Mouse (Mus musculus) thymus, adult 2 months (tissue): ENCODE results near the gene Dtx3. TPM values are rescaled to one million over a fixed set of nuclear protein-coding genes. Genes with fewer than 3 reads are reported as not detected.

Source experiments
- DNase-seq: peaks from one replicate; pipeline ENCODE4 v3.0.0; 2021
- H3K27ac ChIP-seq: fragments of 200-500 bp; 2 replicates; pipeline ENCODE4 v1.5.1; 2012; ENCODE audit warnings: low read length, control low read depth; ENCODE audit not compliant: control insufficient read depth, insufficient read depth
- H3K27me3 ChIP-seq: fragments of 200-500 bp; 2 replicates; pipeline ENCODE4 v1.6.1; 2012; ENCODE audit warnings: mild to moderate bottlenecking, low read length, moderate library complexity, mixed read lengths; ENCODE audit not compliant: control insufficient read depth, insufficient read depth
- H3K36me3 ChIP-seq: fragments of 200-500 bp; 2 replicates; pipeline ENCODE4 v1.6.1; 2012; ENCODE audit warnings: mild to moderate bottlenecking, low read length, moderate library complexity; ENCODE audit not compliant: control insufficient read depth, insufficient read depth
- H3K4me1 ChIP-seq: fragments of 200-500 bp; replicated peaks from 2 replicates; pipeline ENCODE4 v1.6.1; 2012; ENCODE audit warnings: low read length; ENCODE audit not compliant: control insufficient read depth, insufficient read depth
- H3K4me3 ChIP-seq: fragments of 200-500 bp; 2 replicates; pipeline ENCODE4 v1.5.1; 2012; ENCODE audit warnings: mild to moderate bottlenecking, low read length, control low read depth, moderate library complexity; ENCODE audit not compliant: control insufficient read depth, insufficient read depth
- CTCF ChIP-seq: fragments of 200-500 bp; IDR thresholded peaks from 2 replicates; pipeline ENCODE4 v1.5.1; 2012; ENCODE audit warnings: mild to moderate bottlenecking, control low read depth, low read length, moderate library complexity, borderline replicate concordance; ENCODE audit not compliant: control insufficient read depth, poor library complexity, insufficient read depth; ENCODE audit errors: extremely low read depth
- POLR2A ChIP-seq: fragments of 200-500 bp; IDR thresholded peaks from 2 replicates; pipeline ENCODE4 v1.6.1; 2012; ENCODE audit warnings: mild to moderate bottlenecking, low read length, control low read depth, moderate library complexity; ENCODE audit not compliant: control insufficient read depth, poor library complexity, insufficient read depth; ENCODE audit errors: extremely low read depth
- WGBS: fragments of 180-500 bp; shearing (Covaris S2); methylation state at CpG from one replicate; pipeline ENCODE4 v1.1.7; 2018; 5-methylcytosine and 5-hydroxymethylcytosine counted together
- polyA plus RNA-seq: library from polyadenylated mRNA; depleted of rRNA; stranded (reverse); fragments of >200 nt; gene quantifications from 2 replicates; pipeline ENCODE4 v1.2.3, GENCODE M21; 2012; rRNA removed

Gene Dtx3
- polyA plus RNA-seq, 1 experiment = 263 TPM

DNA sequence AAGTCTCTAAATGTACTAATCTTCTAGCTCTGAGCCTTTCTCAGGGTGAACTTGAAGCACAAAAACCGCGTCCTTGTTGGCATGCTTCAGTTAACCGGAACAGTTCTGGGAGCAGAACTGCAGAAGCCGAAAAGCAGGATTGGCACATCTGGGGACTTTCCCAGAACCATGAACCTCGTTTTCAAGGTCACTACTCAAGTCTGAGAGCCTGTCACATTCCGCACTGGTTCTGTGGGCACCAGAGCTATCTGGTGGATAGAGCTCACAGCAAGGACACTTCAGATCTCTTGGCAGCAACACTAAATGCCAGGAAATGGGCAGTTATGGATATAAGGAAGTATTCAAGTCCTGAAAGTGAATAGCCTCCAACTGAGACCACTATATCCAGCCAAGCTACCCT lies 48.4 kb downstream of the Dtx3 start:
- 94% methylated on average over 6 of the region's 6 CpGs for WGBS
- no peak for DNase-seq
- Histone ChIP-seq H3K27ac (no peak overlapping the region), H3K4me1 (peaks cover 21% of the 10 kb centered on the region), H3K27me3 (no peaks in the 10 kb centered on the region), H3K4me3 (no peak overlapping the region), H3K36me3 (no peaks in the 10 kb centered on the region)
- no peak for TF ChIP-seq CTCF
- TF ChIP-seq POLR2A = no peak

DNA sequence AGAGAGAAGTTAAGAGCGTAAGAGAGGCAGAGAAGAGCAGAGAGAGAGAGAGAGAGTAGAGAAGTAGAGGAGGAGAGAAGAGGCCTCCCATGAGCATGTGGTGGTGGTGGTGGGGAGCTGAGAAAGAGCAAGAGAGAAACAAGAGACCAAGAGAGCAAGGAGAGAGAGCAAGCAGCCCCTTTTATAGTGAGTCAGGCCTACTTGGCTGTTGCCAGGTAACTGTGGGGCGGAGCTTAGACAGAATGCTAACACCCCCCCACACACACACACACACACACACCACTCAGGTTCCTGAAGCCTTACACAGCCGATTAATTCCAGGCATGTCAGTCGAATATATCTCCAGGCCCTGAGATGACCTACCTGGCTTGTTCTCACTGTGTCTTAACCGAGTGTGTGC lies 50.2 kb downstream of the Dtx3 start:
- H3K4me1 ChIP-seq = peaks cover 32% of the 10 kb centered on the region
- H3K4me3 ChIP-seq = no peak overlapping the region
- 81% methylated on average over 5 of the region's 5 CpGs for whole genome bisulfite sequencing
- no peak for DNase-seq
- no peaks in the 10 kb centered on the region for H3K27me3 ChIP-seq
- H3K27ac ChIP-seq = no peak overlapping the region
- H3K36me3 ChIP-seq = no peaks in the 10 kb centered on the region
- TF ChIP-seq CTCF (no peak), POLR2A (no peak)

DNA sequence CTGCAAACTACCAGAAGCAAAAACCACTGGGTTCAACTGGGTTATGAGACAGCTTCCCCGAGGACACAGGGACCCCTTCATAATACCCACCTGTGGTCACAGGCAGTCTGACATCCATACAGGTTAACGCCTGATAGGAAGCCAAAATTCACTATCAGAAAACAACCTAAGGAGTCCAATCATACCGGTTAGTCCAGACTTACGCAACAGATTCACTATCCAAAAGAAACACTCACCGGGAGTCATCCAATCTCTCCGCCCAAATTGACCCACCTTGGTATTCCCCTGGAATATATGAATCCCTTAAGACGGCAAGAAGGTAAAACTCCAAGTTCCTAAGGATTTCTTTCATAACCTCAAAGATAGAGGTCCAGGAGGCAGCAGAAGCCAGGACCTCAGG lies 51.0 kb downstream of the Dtx3 start:
- TF ChIP-seq CTCF = no peak
- no peak for TF ChIP-seq POLR2A
- no peaks in the 10 kb centered on the region for H3K36me3 ChIP-seq
- H3K4me1 ChIP-seq = peaks cover 32% of the 10 kb centered on the region
- no peaks in the 10 kb centered on the region for H3K27me3 ChIP-seq
- WGBS = 90% methylated on average over 7 of the region's 7 CpGs
- H3K4me3 ChIP-seq = no peak overlapping the region
- DNase-seq = no peak
- H3K27ac ChIP-seq = peak overlapping the region; percentile 67; the same call in 1 of the 2 replicates

DNA sequence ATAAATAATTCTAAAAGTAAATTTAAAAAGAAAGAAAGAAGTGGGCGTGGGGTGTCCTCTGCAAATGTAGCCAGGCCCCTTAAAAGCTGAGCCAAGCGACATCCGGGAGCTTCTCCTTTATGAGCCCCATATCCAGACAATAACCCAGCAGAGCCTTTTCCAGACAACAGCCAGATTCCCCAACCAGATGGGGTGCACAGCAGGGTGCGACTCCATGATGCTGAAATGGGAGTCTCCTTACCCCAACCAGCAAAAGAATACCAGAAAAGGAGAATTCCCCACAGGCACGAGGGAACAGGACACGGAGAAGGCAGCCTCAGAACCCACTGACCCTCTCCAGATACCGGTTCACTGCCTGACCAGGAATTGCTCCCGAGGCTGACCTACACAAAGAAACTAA lies 52.3 kb downstream of the Dtx3 start:
- WGBS = 96% methylated on average over 8 of the region's 8 CpGs
- Histone ChIP-seq H3K27ac (no peak overlapping the region; the same call in 1 of the 2 replicates), H3K27me3 (no peaks in the 10 kb centered on the region), H3K4me3 (no peak overlapping the region), H3K36me3 (no peaks in the 10 kb centered on the region), H3K4me1 (peaks cover 32% of the 10 kb centered on the region)
- TF ChIP-seq CTCF (no peak), POLR2A (no peak)
- no peak for DNase-seq

DNA sequence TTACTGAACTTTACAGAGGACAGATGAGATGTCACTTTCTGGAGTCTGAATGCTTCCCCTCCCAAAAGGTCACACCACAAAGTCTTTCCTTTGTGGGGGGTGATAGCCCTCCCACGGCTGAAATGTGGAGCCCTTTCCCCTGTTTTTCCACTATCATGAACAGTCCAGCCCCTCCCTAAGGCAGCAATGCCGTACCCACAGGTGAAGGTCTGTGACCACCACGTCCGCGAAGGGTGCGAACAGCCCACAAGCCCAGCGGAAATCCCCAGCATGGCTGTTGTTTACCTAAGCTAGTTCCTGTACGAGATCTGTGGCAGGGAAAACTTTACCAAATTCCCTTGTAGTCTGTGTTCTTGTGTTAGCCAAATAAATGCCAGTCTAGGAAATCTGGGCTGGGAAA lies 54.0 kb downstream of the Dtx3 start:
- H3K4me3 ChIP-seq = 0 out of 2 replicates have a peak overlapping the region, but pooled peaks have one; percentile 15
- peak; percentile 66 for DNase-seq
- TF ChIP-seq POLR2A (no peak), CTCF (no peak)
- H3K4me1 ChIP-seq = peaks cover 43% of the 10 kb centered on the region
- 5% methylated on average over 8 of the region's 8 CpGs for WGBS
- H3K27me3 ChIP-seq = no peaks in the 10 kb centered on the region
- H3K36me3 ChIP-seq = no peaks in the 10 kb centered on the region
- peak overlapping the region; percentile 70 for H3K27ac ChIP-seq

DNA sequence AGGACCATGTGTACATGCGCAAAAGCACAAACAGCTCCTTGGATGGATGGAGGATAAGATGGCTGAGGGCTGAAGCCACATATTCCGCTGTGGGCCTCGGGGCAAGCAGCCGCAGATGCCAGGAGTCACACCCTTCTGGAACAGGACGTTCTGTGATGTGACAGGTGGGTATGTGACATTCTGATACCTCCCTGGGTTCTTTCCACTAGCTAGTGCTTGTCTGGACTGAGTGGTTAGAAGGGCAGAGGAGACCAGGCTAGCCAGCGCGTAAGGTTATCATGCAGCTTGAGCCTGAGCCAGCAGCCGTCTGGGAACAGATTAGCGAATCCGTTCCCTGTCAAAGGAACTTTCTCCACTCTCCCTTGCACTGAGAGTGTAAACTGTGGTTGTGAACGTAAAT lies 54.6 kb downstream of the Dtx3 start:
- H3K36me3 ChIP-seq = no peaks in the 10 kb centered on the region
- H3K4me1 ChIP-seq = peaks cover 48% of the 10 kb centered on the region
- WGBS = 60% methylated on average over 11 of the region's 11 CpGs
- DNase-seq = no peak
- H3K27me3 ChIP-seq = no peaks in the 10 kb centered on the region
- TF ChIP-seq POLR2A (no peak), CTCF (no peak)
- no peak overlapping the region for H3K4me3 ChIP-seq
- H3K27ac ChIP-seq = peak overlapping the region; percentile 72

Other genes starting within 250 kb of the Dtx3 start
- gene Ctdsp2, start 217.0 kb downstream of the Dtx3 start, polyA plus RNA-seq = 179 and 182 TPM in 2 replicates
- 0.97 and 1.3 TPM in 2 replicates for gene Avil, start 195.0 kb downstream of the Dtx3 start, polyA plus RNA-seq
- 42.1 and 45.2 TPM in 2 replicates for gene Tsfm, start 164.9 kb downstream of the Dtx3 start, polyA plus RNA-seq
- 13.7 and 15.7 TPM in 2 replicates for gene Mettl1, start 154.3 kb downstream of the Dtx3 start, polyA plus RNA-seq
- gene Eef1akmt3, start 154.2 kb downstream of the Dtx3 start, polyA plus RNA-seq = 0.08 and 0.13 TPM in 2 replicates
- 0.32 and 0.38 TPM in 2 replicates for gene Cyp27b1, start 147.5 kb downstream of the Dtx3 start, polyA plus RNA-seq
- gene March9, start 135.5 kb downstream of the Dtx3 start, polyA plus RNA-seq = 4.4 and 5.4 TPM in 2 replicates
- gene Cdk4, start 132.2 kb downstream of the Dtx3 start, polyA plus RNA-seq = 375 and 384 TPM in 2 replicates
- 39.5 and 45.2 TPM in 2 replicates for gene Tspan31, start 125.5 kb downstream of the Dtx3 start, polyA plus RNA-seq
- 123 and 149 TPM in 2 replicates for gene Agap2, start 120.4 kb downstream of the Dtx3 start, polyA plus RNA-seq
- 97.0 and 106 TPM in 2 replicates for gene Os9, start 74.6 kb downstream of the Dtx3 start, polyA plus RNA-seq
- 196 and 239 TPM in 2 replicates for gene B4galnt1, start 30.5 kb downstream of the Dtx3 start, polyA plus RNA-seq
- gene Slc26a10, start 15.1 kb downstream of the Dtx3 start, polyA plus RNA-seq = 3.6 and 6.4 TPM in 2 replicates
- gene Arhgef25, start 5.6 kb downstream of the Dtx3 start, polyA plus RNA-seq = 4.2 and 5.6 TPM in 2 replicates
- gene Pip4k2c, start 15.9 kb upstream of the Dtx3 start, polyA plus RNA-seq = 34.4 and 36.1 TPM in 2 replicates
- gene Kif5a, start 67.6 kb upstream of the Dtx3 start, polyA plus RNA-seq = 1.2 and 1.5 TPM in 2 replicates
- gene Dctn2, start 70.6 kb upstream of the Dtx3 start, polyA plus RNA-seq = 168 and 200 TPM in 2 replicates
- 124 and 151 TPM in 2 replicates for gene Mbd6, start 93.3 kb upstream of the Dtx3 start, polyA plus RNA-seq
- gene Mars, start 116.1 kb upstream of the Dtx3 start, polyA plus RNA-seq = 65.8 and 77.2 TPM in 2 replicates
- 105 and 111 TPM in 2 replicates for gene Arhgap9, start 126.2 kb upstream of the Dtx3 start, polyA plus RNA-seq
- 0.61 and 0.77 TPM in 2 replicates for gene Gli1, start 146.2 kb upstream of the Dtx3 start, polyA plus RNA-seq
- gene Inhbe, start 158.7 kb upstream of the Dtx3 start, polyA plus RNA-seq = 0.04 TPM in 1 of 2 replicates, not detected in the other
- gene Inhbc, start 174.7 kb upstream of the Dtx3 start, polyA plus RNA-seq = 0.06 TPM in 1 of 2 replicates, not detected in the other
- 135 and 149 TPM in 2 replicates for gene R3hdm2, start 184.6 kb upstream of the Dtx3 start, polyA plus RNA-seq